In genomic region chr11:89028871-89029405, GRCm38 (mm10) we compare ENCODE assay signal across 11 mouse cellular contexts. TPM values are rescaled to one million over a fixed set of nuclear protein-coding genes. Genes with fewer than 3 reads are reported as not detected.
DNase-seq lines count a peak whose midpoint lies in the region; ATAC-seq and TF ChIP-seq lines count a peak whose summit lies in the region.
"Had no signal": no experiment of that assay in that cellular context is flagged by ENCODE, and none has a peak within 500 bp of the region (broad histone marks: within the 10 kb centered on the region; RNA-seq: fewer than 3 reads in every experiment).

No protein-coding gene starts in this region.

- H3K4me3 ChIP-seq in brown adipose tissue, adult 24 weeks (ENCODE audit: insufficient read depth, low read depth, low read length), result no peak overlapping the region
- H3K4me3 ChIP-seq in heart, embryonic 10.5 days, result no peak overlapping the region
- H3K4me3 ChIP-seq in liver, embryonic 14.5 days (ENCODE audit: insufficient read depth in 1 of 2, low read depth in 2 of 2, low read length in 2 of 2), result no peak overlapping the region
- no peak overlapping the region for H3K4me3 ChIP-seq in spleen, adult 2 months (ENCODE audit: extremely low read depth, insufficient read depth, insufficient read length)
- H3K4me3 ChIP-seq in midbrain, embryonic 10.5 days, result no peak overlapping the region
- H3K4me3 ChIP-seq: erythroblast, embryonic 14.5 days had no signal

- 0 out of 2 replicates have a peak, but pooled peaks have one; percentile 32 for TF ChIP-seq EP300 in liver, embryonic 14.5 days (IDR thresholded peaks at IDR 0.05; ENCODE audit: low read depth)

- TF ChIP-seq POLR2A in spleen, adult 2 months (IDR thresholded peaks at IDR 0.05; ENCODE audit: low read depth, low read length), result no peak

- no peak overlapping the region for H3K4me2 ChIP-seq in liver, embryonic 14.5 days (ENCODE audit: low read depth)

- no peaks in the 10 kb centered on the region for H3K27me3 ChIP-seq in heart, embryonic 10.5 days (ENCODE audit: insufficient read depth, poor library complexity, severe bottlenecking)
- H3K27me3 ChIP-seq in liver, embryonic 14.5 days (ENCODE audit: control insufficient read depth, insufficient read depth, low read length), result no peaks in the 10 kb centered on the region
- no peaks in the 10 kb centered on the region for H3K27me3 ChIP-seq in spleen, adult 2 months (ENCODE audit: control insufficient read depth, insufficient read depth, low read length)
- no peaks in the 10 kb centered on the region for H3K27me3 ChIP-seq in midbrain, embryonic 10.5 days (ENCODE audit: low read depth, poor library complexity, severe bottlenecking)

- peaks cover 23% of the 10 kb centered on the region for H3K4me1 ChIP-seq in brown adipose tissue, adult 24 weeks (ENCODE audit: control insufficient read depth, insufficient read depth, insufficient read length, low read length)
- H3K4me1 ChIP-seq in heart, embryonic 10.5 days, result peaks cover 19% of the 10 kb centered on the region
- peaks cover 13 to 29% of the 10 kb centered on the region in 2 experiments for H3K4me1 ChIP-seq in liver, embryonic 14.5 days (replicated peaks; ENCODE audit: control insufficient read depth in 2 of 2, insufficient read depth in 2 of 2, low read length in 1 of 2)
- H3K4me1 ChIP-seq in spleen, adult 2 months (ENCODE audit: control insufficient read depth, insufficient read depth, insufficient read length), result peaks cover 26% of the 10 kb centered on the region; the same call in 1 of the 2 replicates
- H3K4me1 ChIP-seq in midbrain, embryonic 10.5 days, result peaks cover 5% of the 10 kb centered on the region; the same call in 1 of the 2 replicates

- H3K9ac ChIP-seq in liver, embryonic 14.5 days (replicated peaks), result no peak overlapping the region

- peak; percentile 78 for ATAC-seq in liver, embryonic 14.5 days (ENCODE audit: insufficient read depth)

- WGBS in heart, embryonic 10.5 days, result 19% methylated on average over 10 of the region's 10 CpGs
- WGBS in liver, embryonic 14.5 days (ENCODE audit: insufficient replicate concordance), result 2% methylated on average over 10 of the region's 10 CpGs
- WGBS in spleen, adult 2 months, result 20% methylated on average over 10 of the region's 10 CpGs
- WGBS in midbrain, embryonic 10.5 days, result 66% methylated on average over 10 of the region's 10 CpGs

- no peaks in the 10 kb centered on the region for H3K36me3 ChIP-seq in heart, embryonic 10.5 days
- no peaks in the 10 kb centered on the region for H3K36me3 ChIP-seq in liver, embryonic 14.5 days (replicated peaks; ENCODE audit: control insufficient read depth, insufficient read depth, low read depth)
- H3K36me3 ChIP-seq in spleen, adult 2 months (ENCODE audit: control insufficient read depth, insufficient read depth, low read length), result no peaks in the 10 kb centered on the region
- no peaks in the 10 kb centered on the region for H3K36me3 ChIP-seq in midbrain, embryonic 10.5 days

- peak overlapping the region; percentile 83 for H3K27ac ChIP-seq in brown adipose tissue, adult 24 weeks (replicated peaks; ENCODE audit: low read depth, low read length)
- peak overlapping the region; percentile 36 for H3K27ac ChIP-seq in heart, embryonic 10.5 days
- no peak overlapping the region for H3K27ac ChIP-seq in liver, embryonic 14.5 days
- H3K27ac ChIP-seq in spleen, adult 2 months (ENCODE audit: insufficient read depth, low read length), result peak overlapping the region; percentile 89
- no peak overlapping the region; the same call in 1 of the 2 replicates for H3K27ac ChIP-seq in midbrain, embryonic 10.5 days (replicated peaks)

- no peak for TF ChIP-seq CTCF in liver, embryonic 14.5 days (IDR thresholded peaks at IDR 0.05; ENCODE audit: low read depth)
- TF ChIP-seq CTCF in spleen, adult 2 months (IDR thresholded peaks at IDR 0.05; ENCODE audit: extremely low read depth, insufficient read depth, insufficient read length, insufficient replicate concordance), result no peak

- H3K9me3 ChIP-seq in heart, embryonic 10.5 days, result no peaks in the 10 kb centered on the region
- H3K9me3 ChIP-seq in liver, embryonic 14.5 days (ENCODE audit: control insufficient read depth, low read length), result no peaks in the 10 kb centered on the region
- H3K9me3 ChIP-seq in midbrain, embryonic 10.5 days (replicated peaks), result no peaks in the 10 kb centered on the region

- no peak for DNase-seq in heart, embryonic 10.5 days (ENCODE audit: low spot score)
- peak in 1 of 3 experiments; percentile 71 for DNase-seq in liver, embryonic 14.5 days (ENCODE audit: low read depth in 3 of 3, low spot score in 3 of 3)
- peak; percentile 63 to 86 for DNase-seq in spleen, adult 2 months (ENCODE audit: low read depth in 1 of 2, low spot score in 2 of 2)
- no peak for DNase-seq in midbrain, embryonic 10.5 days (ENCODE audit: low spot score)
- DNase-seq in layer of hippocampus, postnatal 10 days (ENCODE audit: low spot score in 2 of 2), result no peak
- no peak for DNase-seq in adrenal gland, adult 18-20 months (ENCODE audit: low spot score in 2 of 2)
- DNase-seq: adrenal gland, adult 2 months; layer of hippocampus, postnatal 36 days had no signal

RNA-seq across cellular contexts. Expression of gene Trim25, which starts 29.8 kb away (rescaled TPM):
- polyA plus RNA-seq in brown adipose tissue, adult 24 weeks (2012; ENCODE audit: insufficient read depth, insufficient read length, missing spikeins), result 7.9 and 8.6 TPM in 2 replicates
- 12.7 and 13.9 TPM in 2 replicates for polyA plus RNA-seq in heart, embryonic 10.5 days (2016; fragmentation: Nextera tagmentation; extraction: Ambion mirVana)
- polyA plus RNA-seq in liver, embryonic 14.5 days (2012; rRNA removed), result 7.4 and 9.5 TPM in 2 replicates
- 10.8 and 11.0 TPM in 2 replicates for polyA plus RNA-seq in liver, embryonic 14.5 days (2014; fragmentation: Nextera tagmentation; extraction: Ambion mirVana)
- polyA plus RNA-seq in spleen, adult 2 months (2012; rRNA removed), result 41.5 and 67.0 TPM in 2 replicates
- 3.0 and 3.3 TPM in 2 replicates for polyA plus RNA-seq in midbrain, embryonic 10.5 days (2016; fragmentation: Nextera tagmentation; extraction: Ambion mirVana)
- total RNA-seq in layer of hippocampus, postnatal 10 days (2021), result 1 to 10 TPM; 4.6 to 7.1 TPM
- total RNA-seq in adrenal gland, adult 18-20 months (2021), result 100 to 1,000 TPM; 133 to 185 TPM

RNA-seq across cellular contexts. Expression of gene Dgke, which starts 37.7 kb away (rescaled TPM):
- 3.0 and 3.2 TPM in 2 replicates for polyA plus RNA-seq in brown adipose tissue, adult 24 weeks (2012; ENCODE audit: insufficient read depth, insufficient read length, missing spikeins)
- polyA plus RNA-seq in heart, embryonic 10.5 days (2016; fragmentation: Nextera tagmentation; extraction: Ambion mirVana), result 5.3 and 8.1 TPM in 2 replicates
- polyA plus RNA-seq in liver, embryonic 14.5 days (2012; rRNA removed), result 0.55 and 0.63 TPM in 2 replicates
- polyA plus RNA-seq in liver, embryonic 14.5 days (2014; fragmentation: Nextera tagmentation; extraction: Ambion mirVana), result 0.37 and 0.39 TPM in 2 replicates
- 3.9 and 6.9 TPM in 2 replicates for polyA plus RNA-seq in spleen, adult 2 months (2012; rRNA removed)
- polyA plus RNA-seq in midbrain, embryonic 10.5 days (2016; fragmentation: Nextera tagmentation; extraction: Ambion mirVana), result 4.2 and 6.1 TPM in 2 replicates
- total RNA-seq in layer of hippocampus, postnatal 10 days (2021), result 10 to 100 TPM; 35.4 to 37.8 TPM
- 10 to 100 TPM; 10.9 to 12.2 TPM for total RNA-seq in adrenal gland, adult 18-20 months (2021)
- polyA plus RNA-seq: erythroblast, embryonic 14.5 days had no signal

RNA-seq across cellular contexts. Expression of gene Gm525, which starts 44.7 kb away (rescaled TPM):
- not detected in 2 replicates for polyA plus RNA-seq in brown adipose tissue, adult 24 weeks (2012; ENCODE audit: insufficient read depth, insufficient read length, missing spikeins)
- polyA plus RNA-seq in heart, embryonic 10.5 days (2016; fragmentation: Nextera tagmentation; extraction: Ambion mirVana), result not detected in 2 replicates
- polyA plus RNA-seq in liver, embryonic 14.5 days (2012; rRNA removed), result not detected in 2 replicates
- polyA plus RNA-seq in liver, embryonic 14.5 days (2014; fragmentation: Nextera tagmentation; extraction: Ambion mirVana), result not detected in 2 replicates
- not detected in 2 replicates for polyA plus RNA-seq in spleen, adult 2 months (2012; rRNA removed)
- polyA plus RNA-seq in midbrain, embryonic 10.5 days (2016; fragmentation: Nextera tagmentation; extraction: Ambion mirVana), result not detected in 2 replicates
- total RNA-seq in layer of hippocampus, postnatal 10 days (2021), result not detected
- total RNA-seq in adrenal gland, adult 18-20 months (2021), result not detected
- total RNA-seq: adrenal gland, adult 2 months; layer of hippocampus, postnatal 36 days had no signal
- polyA plus RNA-seq: erythroblast, embryonic 14.5 days; neural tube, embryonic 14.5 days had no signal

RNA-seq across cellular contexts. Expression of gene Coil, which starts 58.9 kb away (rescaled TPM):
- 2.4 and 3.0 TPM in 2 replicates for polyA plus RNA-seq in brown adipose tissue, adult 24 weeks (2012; ENCODE audit: insufficient read depth, insufficient read length, missing spikeins)
- 15.4 and 19.2 TPM in 2 replicates for polyA plus RNA-seq in heart, embryonic 10.5 days (2016; fragmentation: Nextera tagmentation; extraction: Ambion mirVana)
- 2.7 and 4.0 TPM in 2 replicates for polyA plus RNA-seq in liver, embryonic 14.5 days (2012; rRNA removed)
- polyA plus RNA-seq in liver, embryonic 14.5 days (2014; fragmentation: Nextera tagmentation; extraction: Ambion mirVana), result 2.6 and 2.8 TPM in 2 replicates
- polyA plus RNA-seq in spleen, adult 2 months (2012; rRNA removed), result 3.9 and 4.0 TPM in 2 replicates
- polyA plus RNA-seq in midbrain, embryonic 10.5 days (2016; fragmentation: Nextera tagmentation; extraction: Ambion mirVana), result 29.9 and 30.3 TPM in 2 replicates
- 10 to 100 TPM; 20.0 to 20.2 TPM for total RNA-seq in layer of hippocampus, postnatal 10 days (2021)
- total RNA-seq in adrenal gland, adult 18-20 months (2021), result 1 to 10 TPM; 9.0 to 9.4 TPM

Comparison
In these comparisons a context has a peak if more than half of its experiments do, and no peak if none do; other contexts are left out.
1. H3K27ac ChIP-seq: peak in brown adipose tissue, adult 24 weeks (single experiment), heart, embryonic 10.5 days (single experiment) and spleen, adult 2 months (single experiment); none in liver, embryonic 14.5 days (single experiment) and midbrain, embryonic 10.5 days (single experiment).
2. DNase-seq: peak in spleen, adult 2 months (2 of 2); none in heart, embryonic 10.5 days (single experiment), midbrain, embryonic 10.5 days (single experiment), layer of hippocampus, postnatal 10 days (0 of 2) and adrenal gland, adult 18-20 months (0 of 2).